Mouse (Mus musculus) midbrain, embryonic 13.5 days (tissue): Measurements from ENCODE around the gene Pwwp2a. TPM values are rescaled to one million over a fixed set of nuclear protein-coding genes. Genes with fewer than 3 reads are reported as not detected.
A peak's percentile ranks its signal among the peaks of the same experiment; 100 is the strongest.

Experiments
- ATAC-seq: fragments of 200-750 bp; cut with Nextera tagmentation; 2 replicates; pipeline ENCODE4 v1.8.0; 2017; ENCODE audit warnings: mild to moderate bottlenecking, moderate TSS enrichment, moderate library complexity
- H3K27ac ChIP-seq: fragments of 300-500 bp; sonication (generic); 2 replicates; pipeline ENCODE4 v1.5.1; 2015; ENCODE audit warnings: inconsistent platforms, mild to moderate bottlenecking, moderate library complexity
- H3K27me3 ChIP-seq: fragments of 300-500 bp; sonication (generic); 2 replicates; pipeline ENCODE4 v1.6.1; 2015; ENCODE audit warnings: mild to moderate bottlenecking, inconsistent platforms
- H3K36me3 ChIP-seq: fragments of 300-500 bp; sonication (generic); 2 replicates; pipeline ENCODE4 v1.6.1; 2015; ENCODE audit warnings: mild to moderate bottlenecking, inconsistent platforms
- H3K4me1 ChIP-seq: fragments of 300-500 bp; sonication (generic); replicated peaks from 2 replicates; pipeline ENCODE4 v1.6.1; 2015; ENCODE audit warnings: inconsistent platforms
- H3K4me2 ChIP-seq: fragments of 300-500 bp; sonication (generic); replicated peaks from 2 replicates; pipeline ENCODE4 v1.6.1; 2015; ENCODE audit warnings: moderate library complexity, mild to moderate bottlenecking, inconsistent platforms
- H3K4me3 ChIP-seq: fragments of 300-500 bp; sonication (generic); replicated peaks from 2 replicates; pipeline ENCODE4 v1.5.1; 2015; ENCODE audit warnings: mild to moderate bottlenecking, inconsistent platforms
- H3K9ac ChIP-seq: fragments of 300-500 bp; sonication (generic); replicated peaks from 2 replicates; pipeline ENCODE4 v1.6.1; 2015; ENCODE audit warnings: mild to moderate bottlenecking, inconsistent platforms
- H3K9me3 ChIP-seq: fragments of 300-500 bp; sonication (generic); 2 replicates; pipeline ENCODE4 v1.6.1; 2016; ENCODE audit warnings: mild to moderate bottlenecking, inconsistent platforms
- WGBS: fragments of 180-500 bp; shearing (Covaris S2); methylation state at CpG from one replicate; pipeline ENCODE4 v1.1.7; 2015; 5-methylcytosine and 5-hydroxymethylcytosine counted together
- polyA plus RNA-seq: library from polyadenylated mRNA; unstranded; fragments of >200 nt; fragmentation: Nextera tagmentation; extraction: Ambion mirVana; gene quantifications from 2 replicates; pipeline ENCODE4 v1.2.1, GENCODE M21; 2015

Pwwp2a gene
- polyA plus RNA-seq, 1 experiment from 2014 or later: 36.3 TPM

- 92% methylated on average over 7 of the region's 7 CpGs for WGBS
- H3K9ac ChIP-seq: no peak overlapping the region
- H3K4me3 ChIP-seq: no peak overlapping the region
- H3K9me3 ChIP-seq: no peaks in the 10 kb centered on the region
- H3K36me3 ChIP-seq: peaks cover 46% of the 10 kb centered on the region
- no peak overlapping the region for H3K4me2 ChIP-seq
- no peaks in the 10 kb centered on the region for H3K27me3 ChIP-seq
- no peaks in the 10 kb centered on the region for H3K4me1 ChIP-seq
- ATAC-seq: no peak
- no peak overlapping the region for H3K27ac ChIP-seq
Measured at GRCm38 (mm10) chr11:43728737-43729301, 47.0 kb downstream of the Pwwp2a start.

GRCm38 (mm10) chr11:43747233-43748226 lies 65.7 kb downstream of the Pwwp2a start, which contains the start of gene Ttc1:
Gene Ttc1, minus strand, starts transcription at chr11:43748008.
- Histone ChIP-seq H3K9ac (peak within 1 kb of the TSS; percentile 85), H3K4me1 (peaks cover 11% of the 10 kb centered on the region), H3K9me3 (no peaks in the 10 kb centered on the region), H3K4me2 (peak within 1 kb of the TSS; percentile 82), H3K27ac (peak within 1 kb of the TSS; percentile 59), H3K4me3 (peak within 1 kb of the TSS; percentile 85), H3K36me3 (peaks cover 24% of the 10 kb centered on the region), H3K27me3 (no peaks in the 10 kb centered on the region; the same call in 1 of the 2 replicates)
- WGBS: 5% methylated on average over 47 of the region's 47 CpGs
- ATAC-seq: peak; percentile 100

- Histone ChIP-seq H3K27ac (no peak overlapping the region), H3K4me2 (no peak overlapping the region), H3K9ac (no peak overlapping the region), H3K27me3 (no peaks in the 10 kb centered on the region; the same call in 1 of the 2 replicates), H3K36me3 (no peaks in the 10 kb centered on the region), H3K9me3 (no peaks in the 10 kb centered on the region), H3K4me1 (peaks cover 9% of the 10 kb centered on the region), H3K4me3 (no peak overlapping the region)
- ATAC-seq: no peak
- WGBS: 66% methylated on average over 2 of the region's 2 CpGs
Measured at GRCm38 (mm10) chr11:43751542-43751941, 69.7 kb downstream of the Pwwp2a start.

GRCm38 (mm10) chr11:43754568-43754967 lies 72.8 kb downstream of the Pwwp2a start:
- no peak overlapping the region for H3K27ac ChIP-seq
- no peaks in the 10 kb centered on the region for H3K9me3 ChIP-seq
- no peaks in the 10 kb centered on the region; the same call in 1 of the 2 replicates for H3K27me3 ChIP-seq
- H3K9ac ChIP-seq: no peak overlapping the region
- ATAC-seq: no peak
- no peaks in the 10 kb centered on the region for H3K36me3 ChIP-seq
- H3K4me2 ChIP-seq: no peak overlapping the region
- WGBS: 83% methylated on average over 1 of the region's 1 CpGs
- no peaks in the 10 kb centered on the region for H3K4me1 ChIP-seq
- H3K4me3 ChIP-seq: no peak overlapping the region

GRCm38 (mm10) chr11:43755411-43755810 lies 73.6 kb downstream of the Pwwp2a start:
- Histone ChIP-seq H3K36me3 (no peaks in the 10 kb centered on the region), H3K4me1 (no peaks in the 10 kb centered on the region), H3K4me2 (no peak overlapping the region), H3K4me3 (no peak overlapping the region), H3K9me3 (no peaks in the 10 kb centered on the region), H3K27me3 (no peaks in the 10 kb centered on the region; the same call in 1 of the 2 replicates), H3K9ac (no peak overlapping the region), H3K27ac (no peak overlapping the region)
- 76% methylated on average over 5 of the region's 5 CpGs for WGBS
- no peak for ATAC-seq

- Histone ChIP-seq H3K27ac (no peak overlapping the region), H3K4me3 (no peak overlapping the region), H3K9me3 (no peaks in the 10 kb centered on the region), H3K36me3 (no peaks in the 10 kb centered on the region), H3K4me2 (no peak overlapping the region), H3K27me3 (no peaks in the 10 kb centered on the region), H3K4me1 (no peaks in the 10 kb centered on the region), H3K9ac (no peak overlapping the region)
- ATAC-seq: no peak
- WGBS: 69% methylated on average over 2 of the region's 2 CpGs
Measured at GRCm38 (mm10) chr11:43758436-43758835, 76.6 kb downstream of the Pwwp2a start.

GRCm38 (mm10) chr11:43766922-43767648 lies 85.3 kb downstream of the Pwwp2a start:
- peak overlapping the region; percentile 74 for H3K4me2 ChIP-seq
- 0 out of 2 replicates have a peak, but pooled peaks cover 3% of the 10 kb centered on the region for H3K4me1 ChIP-seq
- H3K9ac ChIP-seq: peak overlapping the region; percentile 63
- peaks cover 14% of the 10 kb centered on the region for H3K27me3 ChIP-seq
- 6% methylated on average over 37 of the region's 37 CpGs for WGBS
- peak; percentile 95 for ATAC-seq
- no peaks in the 10 kb centered on the region for H3K36me3 ChIP-seq
- H3K27ac ChIP-seq: no peak overlapping the region
- H3K9me3 ChIP-seq: no peaks in the 10 kb centered on the region
- peak overlapping the region; percentile 52 for H3K4me3 ChIP-seq

- H3K4me3 ChIP-seq: no peak overlapping the region
- H3K4me1 ChIP-seq: 0 out of 2 replicates have a peak, but pooled peaks cover 3% of the 10 kb centered on the region
- H3K4me2 ChIP-seq: no peak overlapping the region
- no peaks in the 10 kb centered on the region for H3K9me3 ChIP-seq
- no peak overlapping the region for H3K9ac ChIP-seq
- peaks cover 14% of the 10 kb centered on the region for H3K27me3 ChIP-seq
- H3K27ac ChIP-seq: no peak overlapping the region
- ATAC-seq: no peak
- no peaks in the 10 kb centered on the region for H3K36me3 ChIP-seq
- 78% methylated on average over 11 of the region's 11 CpGs for WGBS
Measured at GRCm38 (mm10) chr11:43767749-43768148, 86.0 kb downstream of the Pwwp2a start.

- Histone ChIP-seq H3K27ac (no peak overlapping the region), H3K9ac (no peak overlapping the region), H3K4me1 (0 out of 2 replicates have a peak, but pooled peaks cover 3% of the 10 kb centered on the region), H3K4me3 (no peak overlapping the region), H3K9me3 (no peaks in the 10 kb centered on the region), H3K4me2 (no peak overlapping the region), H3K36me3 (no peaks in the 10 kb centered on the region), H3K27me3 (peaks cover 32% of the 10 kb centered on the region)
- 87% methylated on average over 4 of the region's 4 CpGs for WGBS
- ATAC-seq: no peak
Measured at GRCm38 (mm10) chr11:43770110-43770509, 88.3 kb downstream of the Pwwp2a start.
